Mouse (Mus musculus): ENCODE measurements around the gene Tbrg4.

DNA sequence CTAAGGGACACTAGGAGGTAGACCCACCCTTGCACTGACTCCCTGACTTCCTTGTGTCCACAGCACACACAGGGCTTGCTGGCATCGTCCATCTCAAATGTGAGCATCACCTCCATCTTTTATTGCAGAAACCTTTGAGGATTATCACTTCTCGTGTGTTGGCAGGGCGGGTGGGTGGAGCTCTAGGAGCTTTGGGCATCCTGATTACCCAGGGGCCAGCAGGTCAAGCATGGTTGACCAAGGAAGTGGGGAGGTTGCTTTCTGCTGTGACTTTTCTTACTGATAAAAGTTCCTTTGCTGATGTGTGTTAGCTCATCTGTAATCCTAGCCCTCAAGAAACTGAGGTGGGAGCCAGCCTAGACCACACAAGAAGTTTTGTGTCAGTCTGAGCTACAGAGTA lies 49.7 kb downstream of the Tbrg4 start:
- TF ChIP-seq POLR2A (IDR thresholded peaks at IDR 0.05; ENCODE audit: low read depth, low read length), result no peak
- no peak for TF ChIP-seq CTCF (IDR thresholded peaks at IDR 0.05; ENCODE audit: borderline replicate concordance, insufficient read depth, low read length)
